Mouse (Mus musculus): ENCODE data around the gene Rgs6. TPM values are rescaled to one million over a fixed set of nuclear protein-coding genes. Genes with fewer than 3 reads are reported as not detected.

The Rgs6 gene
- total RNA-seq, 2 experiments from 2014 or later, result 11.6 to 13.4 TPM

- DNase-seq (ENCODE audit: extremely low spot score in 1 of 2, low spot score in 1 of 2), result no peak
Measured at GRCm38 (mm10) chr12:83072181-83072887, 484.2 kb downstream of the Rgs6 start.

- no peak for DNase-seq (ENCODE audit: extremely low spot score in 1 of 2, low spot score in 1 of 2)
Measured at GRCm38 (mm10) chr12:83072951-83073878, 485.1 kb downstream of the Rgs6 start.

GRCm38 (mm10) chr12:83073879-83074368 lies 485.8 kb downstream of the Rgs6 start:
- no peak for DNase-seq (ENCODE audit: extremely low spot score in 1 of 2, low spot score in 1 of 2)

- DNase-seq (ENCODE audit: extremely low spot score in 1 of 2, low spot score in 1 of 2), result no peak
Measured at GRCm38 (mm10) chr12:83076179-83076578, 488.1 kb downstream of the Rgs6 start.

- no peak for DNase-seq (ENCODE audit: extremely low spot score in 1 of 2, low spot score in 1 of 2)
Measured at GRCm38 (mm10) chr12:83077486-83077885, 489.4 kb downstream of the Rgs6 start.

GRCm38 (mm10) chr12:83083427-83083826 lies 495.3 kb downstream of the Rgs6 start:
- DNase-seq (ENCODE audit: extremely low spot score in 1 of 2, low spot score in 1 of 2), result no peak

- no peak for DNase-seq (ENCODE audit: extremely low spot score in 1 of 2, low spot score in 1 of 2)
Measured at GRCm38 (mm10) chr12:83084614-83085013, 496.5 kb downstream of the Rgs6 start.

- DNase-seq (ENCODE audit: extremely low spot score in 1 of 2, low spot score in 1 of 2), result no peak
Measured at GRCm38 (mm10) chr12:83087010-83087409, 498.9 kb downstream of the Rgs6 start.

- DNase-seq (ENCODE audit: extremely low spot score in 1 of 2, low spot score in 1 of 2), result no peak
Measured at GRCm38 (mm10) chr12:83087555-83087954, 499.5 kb downstream of the Rgs6 start.

GRCm38 (mm10) chr12:83092001-83092400 lies 503.9 kb downstream of the Rgs6 start:
- DNase-seq (ENCODE audit: extremely low spot score in 1 of 2, low spot score in 1 of 2), result no peak

GRCm38 (mm10) chr12:83097787-83098186 lies 509.7 kb downstream of the Rgs6 start:
- DNase-seq (ENCODE audit: extremely low spot score in 1 of 2, low spot score in 1 of 2), result no peak

- no peak for DNase-seq (ENCODE audit: extremely low spot score in 1 of 2, low spot score in 1 of 2)
Measured at GRCm38 (mm10) chr12:83098646-83099371, 510.7 kb downstream of the Rgs6 start.

GRCm38 (mm10) chr12:83099920-83100319 lies 511.8 kb downstream of the Rgs6 start:
- no peak for DNase-seq (ENCODE audit: extremely low spot score in 1 of 2, low spot score in 1 of 2)

GRCm38 (mm10) chr12:83100413-83100812 lies 512.3 kb downstream of the Rgs6 start:
- no peak for DNase-seq (ENCODE audit: extremely low spot score in 1 of 2, low spot score in 1 of 2)

GRCm38 (mm10) chr12:83100848-83101247 lies 512.8 kb downstream of the Rgs6 start:
- DNase-seq (ENCODE audit: extremely low spot score in 1 of 2, low spot score in 1 of 2), result no peak

GRCm38 (mm10) chr12:83105514-83106119 lies 517.5 kb downstream of the Rgs6 start:
- DNase-seq (ENCODE audit: extremely low spot score in 1 of 2, low spot score in 1 of 2), result no peak

- no peak for DNase-seq (ENCODE audit: extremely low spot score in 1 of 2, low spot score in 1 of 2)
Measured at GRCm38 (mm10) chr12:83106120-83106517, 518.0 kb downstream of the Rgs6 start.

GRCm38 (mm10) chr12:83109486-83109885 lies 521.4 kb downstream of the Rgs6 start:
- DNase-seq (ENCODE audit: extremely low spot score in 1 of 2, low spot score in 1 of 2), result no peak

- no peak for DNase-seq (ENCODE audit: extremely low spot score in 1 of 2, low spot score in 1 of 2)
Measured at GRCm38 (mm10) chr12:83109891-83110630, 522.0 kb downstream of the Rgs6 start.

- no peak for DNase-seq (ENCODE audit: extremely low spot score in 1 of 2, low spot score in 1 of 2)
Measured at GRCm38 (mm10) chr12:83110711-83111110, 522.6 kb downstream of the Rgs6 start.
